Mouse (Mus musculus) cerebellum, postnatal 4 days (tissue): Measurements from ENCODE around the gene Sh3bp5l.
"Not testable (repeated sequence)": the region's sequence is repeated elsewhere in the genome, so short reads cannot be mapped to it uniquely, and the experiment has no call there.

Source experiments
- DNase-seq, 2 experiments: peaks; one replicate each; pipeline ENCODE4 v3.0.0; 2022; ENCODE audit warnings: low spot score in 2 of 2, mixed read lengths in 1 of 2

Sh3bp5l gene

DNA sequence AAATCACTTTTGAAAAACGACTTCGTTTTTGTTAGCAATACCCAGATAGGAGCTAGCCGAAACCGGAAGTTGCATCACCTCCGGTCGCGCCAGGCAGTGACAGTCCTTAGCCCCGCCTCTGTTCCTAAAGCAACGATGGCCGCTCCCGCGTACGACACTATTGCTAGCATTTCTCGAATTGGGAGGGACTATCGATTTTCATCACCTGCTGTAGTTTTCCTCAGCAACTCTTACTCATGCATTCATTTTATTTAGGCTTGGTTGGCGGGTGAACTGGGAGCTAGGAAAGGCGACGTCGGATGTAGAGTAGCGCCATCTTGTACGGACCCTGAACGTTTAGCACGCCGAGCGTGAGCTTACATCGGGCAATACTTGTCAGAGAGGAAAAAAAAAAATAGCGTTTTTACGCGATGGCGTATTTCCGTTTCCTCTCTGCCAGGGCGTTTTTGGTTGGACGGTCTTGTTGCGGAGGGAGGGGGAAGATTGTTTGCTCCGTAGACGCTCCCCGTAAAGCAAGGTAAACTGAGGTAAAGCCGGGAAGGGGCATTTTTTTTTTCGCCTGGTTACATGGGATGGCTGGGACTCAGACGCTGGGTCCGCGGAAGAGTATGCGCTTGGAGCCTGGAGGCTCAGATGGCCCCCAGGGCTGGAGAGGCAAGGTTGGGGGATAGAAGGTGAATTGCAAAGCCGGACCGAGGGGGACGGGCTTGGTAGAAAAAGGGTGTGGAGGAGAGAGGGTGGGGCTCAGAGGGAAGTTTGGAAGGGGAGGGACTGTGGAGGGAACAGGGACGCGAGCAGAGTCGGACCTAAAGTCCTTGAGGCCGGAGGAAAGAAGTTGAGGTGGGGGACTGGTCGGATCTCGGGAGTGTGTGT, at the start of gene Sh3bp5l, which contains the start of gene Zfp672:
TSS of gene Sh3bp5l (plus strand) at position 449 of the 873 bp plus-strand sequence.
TSS of gene Zfp672 (minus strand) at position 64 of the 873 bp plus-strand sequence.
- DNase-seq = peak; percentile 56 to 80

DNA sequence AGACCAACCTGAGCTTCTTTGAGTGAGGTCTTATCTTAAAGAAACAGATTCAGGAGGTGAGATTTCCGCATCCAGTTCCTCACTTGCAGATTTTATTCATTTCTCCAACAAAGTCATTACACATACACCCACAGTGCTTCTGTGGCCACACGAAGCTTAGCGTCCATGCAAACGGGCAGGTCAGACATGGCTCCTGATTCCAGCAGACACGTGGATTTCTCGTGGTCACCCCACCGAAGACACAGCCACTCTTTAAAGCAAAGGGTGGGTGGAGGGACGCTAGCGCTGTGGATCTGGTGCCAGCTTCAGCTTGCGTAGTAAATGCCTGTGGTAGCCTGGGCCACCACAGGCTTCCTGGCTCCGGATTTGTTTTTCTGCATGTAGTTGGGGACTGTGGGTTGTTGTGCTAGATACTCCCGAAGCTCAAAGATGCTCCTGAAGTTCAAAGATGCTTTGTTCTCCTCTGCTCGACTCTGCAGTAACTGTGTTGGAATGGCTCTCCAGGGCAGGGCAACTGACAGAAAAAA, 48.5 kb upstream of the Sh3bp5l start:
- DNase-seq = no peak

DNA sequence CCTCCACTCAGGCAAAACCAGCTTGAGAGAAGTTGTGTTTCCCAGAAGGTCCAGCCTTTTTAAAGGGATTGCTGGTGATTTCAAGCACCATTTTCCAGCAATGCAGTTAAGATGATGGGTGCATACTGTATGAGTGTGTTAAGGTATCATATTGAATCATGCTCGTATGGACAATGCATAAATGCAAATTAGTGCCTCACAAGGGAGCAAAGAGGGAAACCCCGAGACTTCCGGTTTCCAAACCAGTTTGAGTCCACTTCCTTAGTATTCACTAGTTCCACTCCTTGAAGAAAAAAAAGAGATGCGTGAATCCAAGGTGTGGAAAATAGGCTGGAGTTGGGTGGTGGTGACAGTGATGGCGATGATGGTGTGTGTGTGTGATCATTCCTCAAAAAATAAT, 48.0 kb upstream of the Sh3bp5l start:
- no peak for DNase-seq

DNA sequence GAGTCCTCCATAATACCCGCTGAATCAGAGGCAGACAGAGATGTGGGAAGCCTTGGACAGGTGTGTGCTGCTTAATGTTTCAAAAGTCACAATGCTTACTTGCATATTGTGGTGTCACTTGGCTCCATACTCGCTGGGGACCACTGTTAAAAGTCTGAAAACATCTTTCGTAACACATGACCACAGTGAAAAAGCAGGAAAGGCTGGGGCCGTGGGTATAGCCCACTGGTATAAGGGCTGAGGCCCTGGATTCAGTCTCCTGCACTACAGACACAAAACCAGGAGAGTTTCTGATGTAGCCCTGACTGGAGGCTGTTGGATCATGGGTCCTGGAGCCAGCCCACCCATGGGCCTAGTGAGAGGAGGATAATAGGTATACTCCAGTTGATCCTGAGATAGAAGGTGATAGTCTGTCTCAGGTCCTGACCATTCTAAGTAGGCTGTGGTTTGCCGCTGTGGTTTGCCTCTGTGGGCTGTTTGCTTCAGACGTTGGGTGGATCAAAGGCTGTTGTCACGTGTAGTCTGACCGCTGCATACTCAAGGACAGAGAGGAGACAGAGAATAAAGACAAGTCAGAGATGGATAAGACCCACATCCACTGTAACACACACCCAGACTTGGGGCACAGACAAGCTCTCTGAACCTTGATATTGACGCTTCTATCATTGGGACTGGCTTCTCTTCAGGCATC, 40.4 kb upstream of the Sh3bp5l start:
- DNase-seq = no peak

DNA sequence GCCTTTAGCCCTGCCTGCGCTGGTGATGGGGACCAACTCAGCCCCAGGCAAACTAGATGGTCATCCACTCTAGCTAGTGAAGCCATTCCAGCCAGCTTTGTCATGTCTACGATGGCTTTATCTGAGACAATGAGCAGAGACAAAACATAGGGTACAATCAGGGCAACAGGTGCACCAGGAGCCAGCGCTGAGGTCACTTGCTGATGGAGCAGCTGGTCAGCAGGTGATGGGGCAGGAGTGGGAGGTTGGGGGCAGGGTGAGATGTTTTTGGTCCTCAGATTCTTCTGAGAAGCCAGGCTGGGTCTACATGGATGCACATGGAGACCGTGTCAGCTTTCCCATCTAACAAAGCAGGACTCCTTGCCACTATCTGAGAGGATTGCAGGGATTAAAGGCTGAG, 39.7 kb upstream of the Sh3bp5l start:
- DNase-seq = no peak

DNA sequence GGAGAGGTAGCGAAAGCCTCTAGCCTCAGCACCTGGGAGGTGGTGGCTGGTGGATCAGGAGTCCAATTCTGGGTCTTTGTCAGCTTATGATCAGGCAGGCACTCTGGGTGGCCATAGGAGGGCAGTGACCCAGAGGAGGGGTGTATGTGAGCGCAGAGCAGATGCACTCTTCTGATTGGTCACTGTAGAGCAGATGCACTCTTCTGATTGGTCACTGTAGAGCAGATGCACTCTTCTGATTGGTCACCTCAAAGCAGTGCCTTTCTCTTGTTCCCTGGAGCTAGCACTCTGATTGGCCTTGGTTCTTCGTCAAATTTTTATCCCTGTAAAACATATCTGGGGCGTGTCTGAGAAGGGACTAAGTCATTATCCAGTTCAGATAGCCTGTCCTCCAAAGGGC, 37.7 kb upstream of the Sh3bp5l start:
- no peak for DNase-seq

DNA sequence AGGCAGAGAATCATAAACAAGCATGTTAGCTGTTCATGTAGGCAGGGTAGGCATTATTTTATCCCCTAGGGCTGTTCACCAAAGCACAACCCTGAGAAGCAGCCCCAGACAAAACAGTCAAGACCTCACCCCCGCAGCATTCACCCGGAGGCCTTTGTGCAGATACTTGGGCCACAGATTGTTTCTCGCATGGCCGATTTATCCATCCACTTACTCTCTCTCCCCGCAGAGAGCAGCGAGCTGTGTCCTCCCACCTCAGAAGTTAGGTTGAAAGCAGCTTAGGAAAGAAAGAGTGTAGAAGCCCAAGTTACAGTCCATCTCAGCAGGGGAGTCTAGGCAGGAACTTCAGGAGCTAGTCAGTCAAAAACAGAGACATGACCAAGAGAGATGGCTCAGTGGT, 33.1 kb upstream of the Sh3bp5l start:
- no peak for DNase-seq

DNA sequence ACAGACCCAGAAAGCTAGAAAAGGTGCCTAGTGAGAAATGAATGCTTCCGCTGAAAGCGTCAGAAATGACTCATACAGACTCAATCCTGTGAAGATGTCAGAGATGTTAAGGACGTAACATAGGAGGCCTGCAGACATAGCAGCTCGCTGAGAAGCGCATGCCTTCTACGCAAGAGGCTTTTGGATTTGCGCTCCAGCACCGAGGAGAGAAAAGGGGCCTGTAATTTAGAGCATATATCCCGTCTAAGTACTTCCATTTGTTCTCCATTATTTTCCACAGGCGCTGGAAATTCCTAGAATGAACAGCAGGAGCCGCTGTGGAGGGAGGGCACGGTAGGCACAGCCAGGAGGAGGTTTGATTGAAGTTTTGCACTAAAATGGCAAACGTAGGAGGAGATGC, 29.5 kb upstream of the Sh3bp5l start:
- peak; percentile 60 to 81 for DNase-seq

DNA sequence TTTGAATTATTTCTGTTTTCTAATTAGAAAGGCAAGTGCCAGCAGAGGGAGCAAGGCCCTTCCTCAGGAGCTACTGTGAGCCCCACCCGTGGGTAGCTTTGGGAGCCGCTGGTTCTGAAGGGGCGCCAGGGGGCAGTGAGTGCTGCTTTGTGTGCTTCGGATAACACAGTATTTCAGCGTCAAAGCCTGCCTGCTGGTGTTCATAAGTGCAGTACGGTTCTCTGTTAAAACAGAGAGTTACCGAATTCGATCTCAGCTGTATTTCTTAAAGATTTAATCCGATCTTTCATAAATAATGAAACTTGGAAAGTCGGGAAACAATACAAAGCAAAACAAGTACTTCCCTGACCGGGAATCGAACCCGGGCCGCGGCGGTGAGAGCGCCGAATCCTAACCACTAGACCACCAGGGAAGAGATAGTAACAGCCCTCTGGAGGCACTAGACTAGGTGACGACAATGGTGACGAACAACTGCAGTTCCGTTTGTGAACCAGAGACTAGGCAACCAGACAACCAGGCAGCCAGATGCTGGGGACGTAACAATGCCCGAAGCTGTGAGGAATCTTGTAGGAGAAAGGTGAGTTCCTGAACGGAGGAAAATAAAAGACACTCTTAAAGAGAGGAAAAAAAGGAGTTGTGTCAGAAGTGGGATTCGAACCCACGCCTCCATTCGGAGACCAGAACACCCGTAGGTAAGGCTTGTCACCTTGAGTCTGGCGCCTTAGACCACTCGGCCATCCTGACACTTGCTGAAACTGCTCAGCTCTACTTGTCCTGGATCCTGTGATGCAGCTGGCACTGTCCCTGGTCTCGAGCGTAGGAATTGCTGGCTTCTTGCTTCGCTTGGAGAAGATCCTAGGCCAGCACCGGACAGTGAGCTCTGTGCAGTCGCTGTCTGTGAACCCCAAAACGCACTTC, 28.4 kb upstream of the Sh3bp5l start:
- DNase-seq = peak; percentile 96 to 98

DNA sequence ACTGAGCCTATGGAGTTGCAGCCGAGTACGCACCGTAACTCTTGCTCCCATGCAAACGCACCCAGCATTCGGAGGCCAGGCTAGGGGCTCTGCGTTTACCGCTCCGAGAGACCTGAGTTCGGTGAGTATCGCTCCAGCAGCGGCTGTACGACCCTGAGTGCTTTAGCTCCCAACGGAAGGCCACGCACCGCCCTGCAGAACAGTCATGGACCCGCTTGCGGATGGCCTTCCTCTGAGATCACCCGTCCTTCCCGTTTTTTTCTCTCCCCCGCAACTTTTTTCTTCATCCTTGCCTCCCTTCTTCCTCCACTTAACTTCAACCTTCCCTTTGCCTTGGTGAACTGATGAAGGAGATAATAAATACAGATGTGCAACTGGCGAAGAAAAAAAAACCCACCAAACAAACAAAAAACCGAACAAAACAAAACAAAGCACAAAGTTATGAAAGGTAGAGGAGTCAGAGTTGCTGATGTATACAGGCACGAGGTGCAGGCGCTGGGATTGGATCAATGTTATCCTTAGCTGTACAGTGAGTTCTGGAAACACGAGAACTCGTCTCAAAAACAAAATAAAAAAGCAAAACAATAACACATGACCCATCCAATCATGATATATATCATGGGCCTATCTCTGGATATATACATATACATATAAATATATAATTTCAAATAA, 27.6 kb upstream of the Sh3bp5l start:
- no peak for DNase-seq

DNA sequence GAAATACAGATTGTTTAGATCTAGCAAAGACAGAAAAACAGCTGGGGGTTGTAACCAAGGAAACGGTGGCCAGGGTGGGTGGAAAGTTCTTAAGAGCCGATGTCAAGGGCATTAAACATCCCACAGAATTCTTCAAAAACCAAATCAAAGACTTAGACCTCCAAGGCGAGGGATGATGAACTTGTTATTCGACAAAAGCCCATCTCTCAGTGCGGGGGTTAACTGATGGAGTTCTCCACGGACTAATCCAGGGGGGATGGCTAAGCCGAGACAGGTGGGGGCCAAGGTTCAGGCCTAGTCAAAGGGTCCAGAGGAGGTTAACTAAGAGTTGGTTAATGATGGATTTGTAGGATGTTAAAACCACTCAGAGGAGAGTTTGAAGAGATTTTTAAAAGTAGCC, 26.9 kb upstream of the Sh3bp5l start:
- DNase-seq = no peak

DNA sequence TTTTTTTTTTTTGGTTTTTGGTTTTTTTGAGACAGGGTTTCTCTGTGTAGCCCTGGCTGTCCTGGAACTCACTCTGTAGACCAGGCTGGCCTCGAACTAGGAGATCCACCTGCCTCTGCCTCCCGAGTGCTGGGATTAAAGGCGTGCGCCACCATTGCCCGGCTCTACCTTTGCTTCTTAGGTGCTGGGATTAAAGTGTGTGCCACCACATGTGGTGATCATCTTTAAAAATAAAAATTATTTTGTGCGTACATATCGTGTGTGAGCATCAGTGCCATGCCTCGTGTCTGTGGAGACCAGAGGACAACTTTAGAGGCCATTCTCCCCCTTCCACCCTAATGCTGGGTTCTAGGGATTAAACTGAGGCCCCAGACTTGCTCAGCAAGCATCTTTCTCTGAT, 25.2 kb upstream of the Sh3bp5l start:
- not testable (repeated sequence) for DNase-seq

DNA sequence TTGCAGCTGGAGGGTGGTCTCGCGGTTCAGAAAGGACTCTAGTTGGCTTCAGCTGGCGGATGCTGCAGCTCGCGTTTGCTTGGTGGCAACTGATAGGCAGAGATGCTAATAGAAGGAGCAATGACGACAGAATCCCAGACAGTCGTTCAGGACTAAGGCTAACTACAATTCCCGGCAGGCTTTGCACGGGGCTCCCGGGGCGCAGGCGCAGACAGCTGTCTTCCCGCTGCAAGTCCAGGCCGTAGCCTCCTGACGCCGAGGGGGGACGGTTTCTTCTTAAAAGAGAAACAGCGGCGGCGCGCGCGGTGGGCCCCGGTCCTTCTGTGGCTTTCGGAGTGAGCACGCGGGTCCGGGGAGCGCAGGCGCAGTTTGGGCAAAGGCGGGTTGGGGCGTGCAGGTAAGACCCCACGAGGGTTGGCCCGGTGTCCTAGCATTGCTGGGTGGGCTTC, 23.6 kb upstream of the Sh3bp5l start, which contains the start of gene Zfp692:
TSS of gene Zfp692 (plus strand) at position 210 of the 449 bp plus-strand sequence.
- DNase-seq = peak; percentile 92 to 94

DNA sequence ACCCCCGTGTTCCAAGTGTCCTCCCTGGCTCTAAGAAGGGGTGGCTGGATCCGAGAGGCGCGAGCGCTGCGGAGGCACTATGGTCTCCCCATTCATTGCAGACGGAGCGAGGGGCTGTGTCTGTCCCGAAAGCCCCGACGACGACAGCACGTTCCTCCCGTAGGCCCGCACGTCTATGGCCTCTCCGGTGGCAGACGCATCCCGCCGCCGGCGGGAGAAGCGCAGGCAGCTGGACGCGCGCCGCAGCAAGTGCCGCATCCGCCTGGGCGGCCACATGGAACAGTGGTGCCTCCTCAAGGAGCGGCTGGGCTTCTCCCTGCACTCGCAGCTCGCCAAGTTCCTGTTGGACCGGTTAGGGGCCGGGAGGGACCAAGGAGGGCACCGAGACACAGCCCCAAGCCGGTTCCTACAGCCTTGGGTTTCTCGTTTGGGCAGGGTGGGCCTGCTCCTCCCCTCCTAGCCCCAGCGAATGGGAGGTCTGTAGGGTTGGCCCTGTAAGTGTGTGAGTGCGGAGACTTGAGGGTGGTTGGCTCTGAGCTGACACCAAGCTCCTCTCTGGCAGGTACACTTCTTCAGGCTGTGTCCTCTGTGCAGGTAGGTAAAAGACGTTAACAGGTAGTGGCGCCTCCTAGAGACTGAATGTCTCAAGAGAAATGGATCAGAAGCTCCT, 23.0 kb upstream of the Sh3bp5l start:
- peak in 1 of 2 experiments; percentile 43 for DNase-seq

DNA sequence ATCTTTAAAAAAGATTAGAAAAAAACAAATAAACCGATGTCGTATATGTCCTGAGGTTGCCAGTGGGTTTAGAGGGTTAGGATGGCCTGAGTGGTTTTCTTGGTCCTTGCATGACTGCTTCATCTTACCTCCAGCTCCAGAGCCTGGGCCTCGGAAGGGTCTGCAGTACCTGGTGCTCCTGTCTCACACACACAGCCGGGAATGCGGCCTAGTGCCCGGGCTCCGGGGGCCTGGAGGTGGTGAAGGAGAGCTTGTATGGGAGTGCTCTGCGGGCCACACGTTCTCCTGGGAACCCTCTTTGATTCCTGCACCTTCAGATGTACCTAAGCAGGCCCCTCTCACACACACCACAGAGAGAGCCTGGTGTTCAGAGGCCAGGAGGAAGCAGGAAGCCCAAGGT, 21.9 kb upstream of the Sh3bp5l start:
- no peak for DNase-seq

DNA sequence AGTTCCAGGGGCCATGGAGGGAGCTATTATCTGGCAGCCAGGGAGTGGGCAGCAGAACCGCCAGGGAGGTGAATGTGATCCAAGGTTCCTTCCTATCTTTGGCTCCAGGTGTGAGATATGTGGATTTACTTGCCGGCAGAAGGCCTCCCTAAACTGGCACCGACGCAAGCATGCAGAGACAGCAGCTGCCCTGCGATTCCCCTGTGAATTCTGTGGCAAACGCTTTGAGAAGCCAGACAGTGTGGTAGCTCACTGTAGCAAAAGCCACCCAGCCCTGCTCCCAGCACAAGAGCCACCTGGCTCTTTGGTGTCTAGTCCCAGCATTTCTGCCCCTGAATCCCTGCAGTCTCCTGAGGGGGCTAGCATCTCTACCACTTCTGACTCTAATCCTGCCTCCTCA, 16.5 kb upstream of the Sh3bp5l start:
- DNase-seq = peak in 1 of 2 experiments; percentile 50

DNA sequence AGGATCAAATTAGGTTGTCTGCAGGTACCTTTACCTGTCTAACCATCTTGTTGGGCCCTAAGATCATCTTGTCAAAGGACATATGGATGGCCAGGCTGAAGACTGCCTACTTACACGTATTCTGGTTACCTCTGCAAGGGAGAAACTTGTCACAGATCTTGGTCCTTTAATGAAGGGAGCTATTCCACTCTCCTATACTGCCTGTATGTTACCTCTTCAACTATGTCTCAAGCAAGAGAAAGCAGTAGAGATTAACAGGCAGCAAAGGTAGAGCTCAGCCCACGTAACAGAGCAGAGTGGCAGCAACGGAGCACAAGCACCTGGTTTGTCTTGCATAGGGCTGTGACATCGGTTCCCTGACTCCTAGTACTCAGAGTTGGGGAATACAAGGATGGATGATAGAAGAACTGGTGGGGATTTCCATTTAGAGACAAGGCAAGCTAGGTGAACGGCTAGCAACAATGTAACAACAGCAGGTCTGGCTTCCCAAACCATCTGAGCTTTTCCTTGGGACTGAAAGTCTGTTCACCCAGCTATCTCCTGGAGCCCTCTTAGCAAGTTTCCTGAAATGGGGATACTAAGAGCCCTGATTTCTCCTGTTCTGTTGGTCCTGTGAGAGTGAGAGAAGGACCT, 14.9 kb upstream of the Sh3bp5l start:
- DNase-seq = no peak

DNA sequence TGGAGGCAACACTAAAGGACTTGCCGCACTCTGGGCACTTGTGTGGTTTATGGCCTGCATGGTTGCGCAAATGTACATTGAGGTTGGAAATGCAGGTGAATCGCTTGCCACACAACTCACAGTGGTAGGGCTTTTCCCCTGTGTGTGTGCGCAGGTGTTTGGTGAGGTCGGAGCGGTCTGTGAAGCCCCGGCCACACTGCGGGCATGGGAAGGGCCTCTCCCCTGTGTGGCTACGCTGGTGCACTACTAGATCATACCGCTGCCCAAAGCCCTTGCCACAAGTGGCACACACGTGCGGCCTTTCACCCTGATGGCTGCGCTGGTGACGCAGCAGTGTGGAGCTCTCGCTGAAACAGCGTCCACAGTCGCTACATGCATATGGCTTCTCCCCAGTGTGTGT, 14.2 kb upstream of the Sh3bp5l start:
- no peak for DNase-seq

DNA sequence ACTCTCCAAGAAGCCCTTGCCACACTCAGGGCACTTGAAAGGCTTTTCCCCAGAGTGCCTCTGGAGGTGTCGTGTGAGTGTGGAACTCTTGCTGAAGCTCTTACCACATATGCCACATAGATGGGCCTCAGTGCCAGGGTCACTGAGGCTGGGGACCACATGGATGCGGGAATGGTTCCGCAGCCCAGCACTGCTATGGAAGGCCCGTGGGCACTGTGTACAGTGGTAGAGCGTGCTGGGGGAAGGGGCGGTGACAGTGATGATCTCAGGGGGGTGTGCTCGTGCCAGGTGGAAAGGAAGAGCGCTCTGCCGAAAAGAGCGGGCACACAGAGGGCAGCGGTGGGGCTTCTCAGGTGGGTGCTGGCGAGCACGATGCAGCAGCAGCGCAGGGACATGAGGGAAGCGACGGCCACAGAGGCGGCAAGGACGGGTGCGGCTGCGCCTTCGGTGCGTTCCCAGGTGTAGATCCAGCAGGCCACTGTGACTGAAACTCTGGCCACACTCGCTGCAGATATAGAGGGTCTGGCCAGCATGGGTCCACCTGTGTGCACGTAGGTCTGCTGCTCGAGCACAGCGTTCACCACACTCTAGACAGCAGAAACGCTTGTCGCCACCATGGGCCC, 13.6 kb upstream of the Sh3bp5l start:
- DNase-seq = no peak
